Mouse (Mus musculus): ENCODE data around the gene Nrcam. TPM values are rescaled to one million over a fixed set of nuclear protein-coding genes. Genes with fewer than 3 reads are reported as not detected.

Nrcam gene
- total RNA-seq, 2 experiments from 2014 or later: 0.21 to 0.37 TPM

DNA sequence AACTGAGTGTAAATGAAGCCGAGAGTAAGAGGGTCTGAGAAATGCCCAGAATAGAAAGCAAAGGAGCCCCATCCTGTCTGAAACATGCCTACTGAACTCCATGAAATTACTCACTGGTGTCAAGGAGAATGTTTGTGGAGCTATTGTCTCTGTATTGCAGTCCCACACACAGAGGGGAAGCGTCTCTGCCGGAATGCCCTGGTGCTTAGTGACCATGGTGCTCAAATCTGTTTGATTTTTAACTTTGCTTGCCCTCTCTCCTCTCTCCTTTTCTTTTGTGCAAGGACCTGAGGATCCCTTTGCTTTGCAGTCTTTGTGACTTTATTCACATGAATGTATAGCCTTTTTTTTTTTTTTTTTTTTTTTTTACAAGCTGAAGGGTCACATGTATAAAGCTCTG lies 28.8 kb downstream of the Nrcam start:
- ATAC-seq (replicated peaks; ENCODE audit: poor library complexity): no peak

DNA sequence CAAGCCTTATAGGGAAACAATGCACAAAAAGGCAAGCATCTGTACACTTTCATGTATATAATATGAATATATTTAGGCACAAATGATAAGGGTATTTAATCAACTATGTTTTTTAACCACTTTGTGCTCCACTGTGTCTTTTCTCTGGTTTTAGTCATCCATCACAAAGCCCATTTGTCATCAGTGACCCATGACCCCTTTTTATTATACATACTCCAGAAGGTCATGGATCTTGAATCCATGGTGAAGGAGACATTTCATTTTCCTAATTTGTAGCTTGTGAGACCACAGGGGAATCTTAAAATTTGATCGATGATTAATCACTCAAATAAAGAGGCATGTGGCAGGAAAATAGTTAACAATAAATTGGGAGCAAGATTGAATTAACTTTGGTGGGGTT lies 29.2 kb downstream of the Nrcam start:
- no peak for ATAC-seq (replicated peaks; ENCODE audit: poor library complexity)

DNA sequence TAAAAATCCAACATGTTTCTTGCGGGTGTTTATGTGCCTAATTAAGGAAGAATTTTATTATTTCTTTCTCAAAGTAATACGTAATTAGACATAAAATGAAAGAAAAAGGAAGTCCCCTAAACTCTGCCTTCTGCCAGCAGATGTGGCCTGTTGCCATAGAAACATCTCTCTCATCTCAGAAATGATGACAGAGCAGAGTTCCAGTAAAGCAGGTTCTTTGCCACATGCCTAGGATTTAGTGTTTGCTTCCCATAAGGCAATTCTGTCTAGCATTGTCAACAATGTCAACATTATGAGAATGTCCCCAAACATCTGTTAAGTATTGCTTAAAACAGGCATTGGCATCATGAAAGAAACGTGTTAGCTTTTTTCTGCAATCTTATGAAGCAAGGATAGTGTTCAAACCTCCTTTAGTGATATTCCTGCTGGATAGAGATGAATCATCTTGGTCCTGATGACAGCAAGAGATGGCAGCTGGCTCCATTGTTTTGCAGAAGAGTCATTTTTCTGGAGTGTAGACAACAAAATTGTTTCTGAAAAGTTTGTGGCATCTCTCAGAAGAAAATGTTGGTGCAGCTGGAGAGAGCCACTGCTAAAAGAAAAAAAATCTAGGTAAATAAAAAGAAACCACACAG lies 42.5 kb downstream of the Nrcam start:
- 0 out of 2 replicates have a peak, but pooled peaks have one; percentile 29 for ATAC-seq (replicated peaks; ENCODE audit: poor library complexity)

DNA sequence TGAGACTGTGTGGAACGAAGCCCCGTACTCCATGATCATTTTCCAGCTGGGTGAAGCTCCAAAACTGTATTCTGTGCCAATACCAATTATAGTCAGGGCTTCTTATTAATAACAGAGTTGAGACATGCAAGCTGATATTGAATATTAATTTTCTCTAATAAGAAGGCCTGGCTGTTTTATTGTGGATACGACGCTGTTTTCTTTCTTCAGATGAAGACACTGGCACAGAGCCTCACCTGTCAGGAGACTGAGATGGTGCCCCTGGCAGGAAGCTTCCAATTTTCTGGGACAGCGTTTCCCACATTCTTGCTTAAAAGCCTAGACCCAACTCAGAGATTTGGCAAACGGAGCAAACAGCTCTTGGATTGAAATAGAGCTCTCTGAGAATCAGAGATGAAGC lies 47.3 kb downstream of the Nrcam start:
- no peak for ATAC-seq (replicated peaks; ENCODE audit: poor library complexity)

DNA sequence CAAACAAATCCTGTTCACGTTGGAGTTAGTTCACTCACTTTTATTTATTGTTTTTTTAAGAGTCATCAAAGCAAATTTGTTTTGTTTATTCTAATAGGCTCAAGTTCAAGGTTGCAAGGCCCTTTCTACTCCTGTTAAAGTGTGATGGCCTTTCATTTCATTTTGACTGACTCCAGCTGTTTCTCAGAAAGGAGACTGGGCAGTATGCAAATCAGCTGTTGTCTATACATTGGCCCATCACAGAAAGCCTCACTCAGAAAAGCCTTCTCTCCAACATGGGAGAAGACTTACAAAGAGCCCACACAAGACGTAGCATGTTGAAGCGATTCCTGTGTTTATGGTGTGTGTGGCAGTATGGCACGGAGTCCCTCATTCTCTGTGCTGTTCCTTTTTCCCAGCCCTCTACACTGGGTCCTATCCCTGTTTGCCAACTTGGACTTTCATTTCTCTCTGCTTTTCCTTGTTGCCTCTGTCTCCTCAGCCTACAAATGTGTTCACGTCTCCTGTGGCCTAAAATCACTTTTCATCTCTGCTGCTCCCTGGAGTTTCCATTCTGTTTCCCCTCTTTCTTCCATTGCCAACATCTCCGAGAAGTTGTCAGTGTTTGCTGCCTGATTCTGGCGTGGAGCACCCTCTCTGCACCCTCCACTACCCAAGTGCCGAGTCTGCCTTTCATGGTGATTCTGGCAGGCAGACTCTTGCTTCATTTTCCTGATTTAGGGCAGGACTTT lies 49.9 kb downstream of the Nrcam start:
- no peak for ATAC-seq (replicated peaks; ENCODE audit: poor library complexity)

DNA sequence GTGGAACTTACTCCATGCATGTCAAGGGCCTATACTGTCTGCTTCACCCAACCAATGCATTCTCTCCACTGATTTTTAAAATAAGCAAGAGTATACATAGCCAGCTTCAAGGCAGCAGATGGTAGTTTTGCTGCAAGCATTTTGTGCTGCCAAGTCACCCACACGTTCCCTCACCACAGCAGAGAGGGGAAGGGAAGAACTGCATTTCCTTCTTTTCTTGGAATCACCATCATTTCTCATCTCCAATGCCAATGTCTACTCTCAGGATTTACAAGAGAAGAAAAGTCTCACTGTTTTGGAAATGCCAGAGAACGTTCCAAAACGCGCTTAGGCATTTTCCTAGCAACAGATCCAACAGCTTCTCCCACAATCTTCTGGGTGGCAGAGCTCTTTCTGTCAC lies 52.1 kb downstream of the Nrcam start:
- ATAC-seq (replicated peaks; ENCODE audit: poor library complexity): no peak

DNA sequence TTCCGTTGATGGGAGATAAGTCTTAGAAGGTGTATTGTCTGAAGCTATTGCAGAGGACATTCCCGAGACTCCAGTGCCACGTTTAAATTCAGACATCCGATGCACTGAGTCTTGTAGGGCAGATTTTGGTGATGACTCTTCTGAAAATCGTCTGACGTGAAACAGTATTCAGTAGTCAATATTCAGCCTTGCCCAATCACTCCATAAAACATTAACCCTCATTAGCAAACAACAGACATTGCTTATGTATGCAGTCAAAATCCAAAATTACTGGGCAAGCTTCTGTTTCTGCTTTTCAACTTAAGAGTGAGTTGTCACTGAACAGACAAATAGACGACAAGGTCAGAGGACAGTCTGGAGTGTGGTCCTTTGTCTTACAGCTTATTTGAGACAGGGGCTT lies 57.7 kb downstream of the Nrcam start:
- no peak for ATAC-seq (replicated peaks; ENCODE audit: poor library complexity)

DNA sequence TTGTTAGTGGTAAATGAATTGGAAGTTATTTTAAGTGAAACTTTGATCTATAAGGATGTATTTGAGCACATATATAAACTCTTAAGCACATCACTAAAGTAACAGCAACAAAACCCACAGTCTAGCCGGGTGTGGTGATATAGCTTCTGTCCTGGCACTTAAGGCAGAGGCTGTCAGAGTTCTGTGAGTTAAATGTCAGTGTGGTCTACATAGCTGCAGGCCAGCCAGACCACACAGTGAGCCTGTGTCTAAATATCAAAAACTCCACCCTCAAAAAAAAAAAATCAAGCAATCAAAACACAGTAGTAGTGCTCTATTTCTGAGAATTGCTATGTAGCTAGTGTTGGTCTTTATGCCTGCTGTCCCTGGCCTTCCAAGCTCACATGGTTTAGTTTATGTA lies 59.5 kb downstream of the Nrcam start:
- no peak for ATAC-seq (replicated peaks; ENCODE audit: poor library complexity)

DNA sequence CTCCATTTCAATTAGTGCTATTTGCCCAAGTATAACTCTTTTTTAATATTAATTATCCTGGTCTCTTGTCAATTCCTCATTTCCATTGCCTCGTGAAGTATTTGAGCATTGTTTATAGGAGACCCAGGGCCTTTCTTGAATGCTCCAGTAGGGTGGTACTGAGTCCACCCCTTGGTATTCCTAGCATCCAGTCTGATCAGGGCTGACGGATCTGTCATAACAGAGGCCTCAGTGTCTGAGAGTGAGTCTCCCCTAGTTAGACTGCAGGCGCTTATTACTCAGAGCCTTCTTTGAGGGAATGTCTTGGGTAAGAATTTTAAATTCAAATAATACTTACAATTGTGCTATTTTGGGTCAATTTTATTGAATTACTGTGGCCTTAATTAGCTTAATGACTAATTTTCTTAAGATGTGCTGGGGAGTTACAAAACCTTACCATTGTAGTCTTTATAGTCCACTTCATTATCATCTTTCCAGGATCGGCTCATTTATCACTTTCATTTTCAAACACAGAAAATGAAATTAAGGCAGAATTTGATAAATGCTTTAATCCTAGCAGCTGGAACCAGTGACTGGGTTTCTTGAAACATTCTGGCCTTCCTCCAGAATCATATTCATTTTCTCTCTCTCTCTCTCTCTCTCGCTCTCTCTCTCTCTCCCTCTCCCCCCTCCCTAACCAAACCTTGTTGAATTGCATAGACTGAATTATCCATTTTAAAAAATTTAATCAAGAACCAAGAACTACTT lies 61.9 kb downstream of the Nrcam start:
- ATAC-seq (replicated peaks; ENCODE audit: poor library complexity): no peak

DNA sequence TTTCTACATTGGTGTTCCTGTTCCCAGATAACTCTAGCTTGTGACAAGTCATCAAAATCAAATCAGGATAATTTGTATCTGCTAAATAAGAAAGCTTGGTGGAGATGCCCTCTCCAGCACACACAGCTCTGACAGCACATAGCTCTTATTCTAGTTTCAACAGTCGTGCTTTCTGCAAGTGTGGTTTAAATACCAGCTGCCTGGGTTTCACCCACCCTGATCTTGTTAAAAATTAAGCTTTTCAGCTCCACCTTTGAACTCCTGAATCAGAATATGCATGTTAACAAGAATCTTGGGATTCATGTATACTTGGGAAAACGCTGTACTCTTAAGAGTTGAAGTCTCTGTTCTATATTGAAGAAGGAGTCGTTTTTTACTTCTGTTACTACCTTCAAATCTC lies 66.2 kb downstream of the Nrcam start:
- no peak for ATAC-seq (replicated peaks; ENCODE audit: poor library complexity)

DNA sequence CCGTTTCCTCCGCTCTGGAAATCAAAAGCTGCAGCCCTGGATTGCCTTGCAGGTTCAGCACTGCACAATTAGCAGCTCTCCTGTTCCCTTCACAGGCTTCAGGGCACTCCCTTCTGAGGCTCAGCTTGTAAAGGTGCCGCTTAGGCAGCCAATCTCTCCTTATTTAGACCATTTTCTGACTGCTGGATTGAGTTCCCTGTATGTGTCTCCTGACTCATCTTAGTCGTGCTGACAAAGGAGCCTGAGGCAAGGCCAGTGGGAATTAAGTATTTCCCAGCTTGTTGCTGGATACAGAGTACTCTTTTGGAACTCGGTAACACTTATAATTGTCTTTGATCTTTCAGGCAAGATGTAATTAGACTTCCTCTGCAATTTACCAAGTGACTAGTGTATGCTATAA lies 69.1 kb downstream of the Nrcam start:
- ATAC-seq (replicated peaks; ENCODE audit: poor library complexity): no peak

DNA sequence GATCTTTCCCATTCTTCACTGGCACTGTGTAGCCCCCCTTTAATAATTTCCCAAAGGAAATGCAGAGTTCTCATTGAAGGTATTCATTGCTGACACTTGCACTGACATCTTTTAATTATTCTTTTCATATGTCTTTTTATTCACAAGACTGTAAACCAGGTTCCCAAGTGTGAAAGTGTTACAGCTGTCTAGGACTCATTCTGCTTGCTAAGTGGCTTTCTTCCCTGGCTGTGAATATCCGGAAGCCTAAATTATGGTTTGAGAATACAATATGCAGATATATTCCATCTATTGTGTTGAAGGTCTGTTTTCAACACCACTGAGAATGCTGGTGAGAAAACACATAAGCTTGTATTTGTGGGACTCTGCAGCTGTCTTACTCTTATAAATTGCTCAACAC lies 73.4 kb downstream of the Nrcam start:
- ATAC-seq (replicated peaks; ENCODE audit: poor library complexity): no peak

DNA sequence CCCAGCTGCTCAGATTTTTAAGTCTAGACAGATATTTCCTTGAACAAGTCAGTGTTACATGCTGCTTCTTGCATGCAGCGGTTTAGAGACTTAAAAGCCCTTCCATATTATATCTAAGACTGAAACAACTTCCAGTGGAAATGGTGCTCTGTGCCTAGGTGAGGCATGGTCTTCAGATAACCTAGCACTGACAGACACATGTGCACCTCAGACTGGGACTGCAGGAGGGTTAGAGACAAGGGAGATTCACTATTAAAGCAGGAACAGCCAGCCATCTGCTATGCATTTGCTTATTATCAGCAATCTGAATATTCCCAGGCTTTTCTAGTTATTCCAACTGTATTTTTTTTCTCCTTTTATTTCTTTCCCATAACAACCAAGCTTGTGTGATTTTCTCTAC lies 74.6 kb downstream of the Nrcam start:
- no peak for ATAC-seq (replicated peaks; ENCODE audit: poor library complexity)

DNA sequence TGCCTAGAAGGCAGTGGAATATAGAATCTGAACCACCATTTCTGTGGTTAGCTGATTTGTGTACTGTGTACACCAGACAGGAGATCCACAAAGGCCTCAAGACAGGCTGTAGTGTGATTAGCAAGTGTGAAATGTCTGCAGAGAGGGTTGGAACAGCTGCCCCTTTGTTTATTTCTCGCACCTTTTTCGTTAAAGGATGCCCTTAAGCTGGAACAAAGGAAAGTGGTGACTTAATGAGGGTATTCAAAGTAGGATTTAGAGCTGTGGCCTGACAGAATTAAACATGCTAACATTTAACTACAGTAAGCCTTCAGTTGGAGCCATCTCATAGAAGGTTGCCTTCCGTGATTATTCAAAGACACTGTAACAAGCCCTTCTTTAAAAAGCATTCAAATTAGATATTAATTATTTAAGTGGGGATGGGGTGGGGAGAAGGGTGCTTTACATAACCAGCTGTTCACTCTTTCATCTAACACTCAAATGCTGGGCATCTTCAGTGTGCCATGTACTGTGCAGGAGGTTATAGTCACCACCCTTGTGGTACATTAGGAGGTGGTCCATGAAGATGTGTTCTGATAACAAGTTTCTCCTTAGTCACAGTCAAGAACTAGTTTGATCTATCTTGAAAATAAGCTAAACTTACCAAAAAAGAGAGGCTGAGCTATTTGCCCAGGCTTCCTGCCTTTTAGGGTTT lies 75.2 kb downstream of the Nrcam start:
- no peak for ATAC-seq (replicated peaks; ENCODE audit: poor library complexity)

DNA sequence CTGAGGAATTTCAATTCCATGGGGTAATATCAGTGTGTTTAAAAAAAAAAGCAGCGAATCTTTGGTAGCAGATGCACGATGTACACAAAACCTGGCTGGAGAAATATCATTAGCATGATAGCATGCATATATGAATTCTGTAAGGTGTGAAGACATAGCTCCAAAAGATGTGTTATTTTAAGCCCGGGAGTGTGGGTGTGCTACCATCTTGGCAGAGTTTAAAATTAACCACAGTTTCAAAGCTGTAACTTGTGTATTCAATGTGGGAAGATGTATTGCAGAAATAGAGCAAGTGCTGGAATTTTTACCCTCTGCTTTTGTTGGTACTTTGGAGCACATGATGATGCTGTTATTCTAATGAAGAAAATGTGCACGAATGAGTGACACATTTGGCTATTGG lies 81.1 kb downstream of the Nrcam start:
- ATAC-seq (replicated peaks; ENCODE audit: poor library complexity): no peak

DNA sequence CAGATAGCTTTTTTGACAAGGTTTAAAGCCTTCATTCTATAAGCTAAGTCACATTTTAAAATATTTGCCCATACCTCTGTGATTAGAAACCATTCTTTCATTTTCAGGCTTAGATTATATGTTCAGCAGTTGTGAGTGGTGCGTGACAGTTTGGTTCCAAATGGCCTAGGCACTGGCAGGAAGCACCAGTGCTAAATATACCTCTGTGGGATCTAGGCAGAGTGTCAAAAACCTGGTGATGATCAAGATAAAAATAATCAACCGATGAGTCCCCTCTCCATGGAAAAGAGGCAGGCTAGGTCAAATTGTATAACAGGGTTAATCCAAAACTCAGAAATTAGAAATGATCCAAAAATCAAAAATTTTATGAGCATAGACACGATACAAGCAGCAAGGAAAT lies 82.3 kb downstream of the Nrcam start:
- ATAC-seq (replicated peaks; ENCODE audit: poor library complexity): no peak

DNA sequence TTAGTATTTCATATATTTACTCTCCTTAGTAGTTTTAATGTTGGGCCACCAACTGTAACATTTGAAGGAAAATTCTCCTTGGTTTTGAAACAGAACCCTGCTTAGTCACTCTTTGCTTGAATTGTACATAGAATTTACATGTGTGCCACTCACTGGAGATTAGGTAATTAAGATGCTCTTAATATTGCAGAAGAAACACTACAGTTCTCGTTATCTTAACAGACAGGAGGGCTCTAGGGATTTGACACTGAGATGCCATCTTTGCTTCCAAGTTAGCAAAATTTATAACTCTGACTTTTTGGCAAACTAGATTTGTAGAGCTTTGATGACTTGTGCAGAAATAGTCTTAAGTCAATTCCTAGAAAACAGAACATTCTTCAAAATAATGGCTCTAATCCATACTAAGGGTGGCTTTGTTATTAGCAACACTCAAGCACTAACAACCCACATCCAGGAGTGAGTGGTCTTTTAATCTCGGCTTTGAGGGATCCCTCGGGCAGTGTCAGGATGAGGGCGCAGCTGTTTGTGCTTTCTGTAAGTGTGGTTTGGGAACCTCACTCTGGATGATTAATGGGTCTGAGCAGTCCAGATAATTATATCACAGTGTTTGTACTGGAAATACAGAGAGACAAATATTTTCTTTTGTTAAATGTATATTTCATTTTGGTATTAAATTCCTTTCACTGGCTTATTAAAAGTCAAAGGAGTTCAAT lies 93.6 kb downstream of the Nrcam start:
- no peak for ATAC-seq (replicated peaks; ENCODE audit: poor library complexity)

DNA sequence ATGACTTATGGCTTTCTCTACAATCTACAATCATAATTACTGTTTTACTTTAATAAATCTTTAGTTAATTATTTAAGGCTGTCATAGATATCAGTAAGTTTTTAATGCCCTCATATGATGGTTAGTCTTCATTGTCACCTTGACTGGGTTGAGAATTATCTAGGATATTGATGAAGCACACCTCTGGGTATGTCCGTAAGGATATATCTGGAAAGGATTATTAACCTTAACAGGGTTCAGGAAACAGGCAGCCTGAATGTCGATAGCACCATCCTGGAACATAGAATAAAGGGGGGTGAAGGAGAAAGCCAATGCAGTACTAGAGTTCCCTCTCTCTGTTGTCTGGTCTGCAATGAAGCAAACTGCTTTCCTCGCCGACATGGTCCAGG lies 94.2 kb downstream of the Nrcam start:
- no peak for ATAC-seq (replicated peaks; ENCODE audit: poor library complexity)

DNA sequence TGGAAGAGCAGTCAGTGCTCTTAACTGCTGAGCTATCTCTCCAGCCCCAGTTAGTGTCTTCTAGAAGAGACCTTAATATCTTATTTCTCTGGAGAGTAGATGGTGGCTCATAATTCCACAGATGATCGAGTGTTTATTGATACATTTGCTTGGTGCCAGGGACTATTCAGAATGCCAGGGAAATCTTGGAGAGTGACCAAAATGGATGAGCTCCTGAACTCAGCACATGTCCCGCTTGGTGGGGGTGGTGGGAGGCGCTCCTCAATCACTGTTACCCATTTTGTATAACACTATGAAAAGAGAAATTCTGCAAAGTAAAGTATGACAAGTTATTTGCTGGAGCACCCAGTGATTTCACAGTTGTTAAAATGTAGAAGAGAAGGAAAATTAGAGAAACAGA lies 95.3 kb downstream of the Nrcam start:
- ATAC-seq (replicated peaks; ENCODE audit: poor library complexity): no peak

DNA sequence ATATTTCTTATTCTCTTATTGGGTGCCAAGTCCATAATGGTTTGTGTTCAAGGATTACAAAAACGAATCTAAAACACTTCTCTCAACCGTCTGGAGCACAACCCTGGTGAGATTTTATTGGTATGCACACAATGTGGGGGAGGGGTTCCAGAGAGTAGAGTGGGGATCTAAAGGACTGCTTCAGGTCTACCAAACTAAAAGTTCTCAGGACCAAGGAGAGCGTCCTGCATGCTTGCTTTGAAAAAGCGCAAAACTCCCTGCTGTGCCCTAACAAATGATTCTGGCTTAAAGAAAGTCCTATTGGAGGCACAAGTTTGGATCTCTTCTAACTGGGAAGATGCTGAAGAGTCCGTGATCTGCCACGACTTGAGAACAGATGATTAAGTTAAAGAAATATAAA lies 96.4 kb downstream of the Nrcam start:
- no peak for ATAC-seq (replicated peaks; ENCODE audit: poor library complexity)

DNA sequence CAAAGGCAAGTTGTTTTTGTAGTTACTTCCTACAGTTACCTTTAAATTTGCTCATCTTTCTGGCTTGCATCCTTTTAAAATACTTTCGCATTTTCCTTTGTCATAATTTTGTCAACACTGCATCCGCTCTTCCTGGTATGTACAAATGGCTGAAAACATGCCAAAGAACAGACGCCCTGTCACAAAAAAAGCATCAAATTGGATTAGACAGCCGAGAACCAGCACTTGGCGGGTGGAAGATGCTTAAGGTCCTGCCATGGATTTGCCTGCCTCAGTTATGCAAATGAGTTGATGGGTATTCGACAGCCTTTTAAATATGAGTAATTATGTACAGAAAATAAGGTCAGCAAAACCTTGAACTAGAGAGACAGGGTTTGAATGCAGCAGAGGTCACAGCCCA lies 101.7 kb downstream of the Nrcam start:
- ATAC-seq (replicated peaks; ENCODE audit: poor library complexity): no peak

Data from megakaryocyte progenitor cell, adult 5-6 weeks (primary cell).